Mouse (Mus musculus): ENCODE results near the gene Kcnh7.

GRCm38 (mm10) chr2:63120316-63120715, 63.8 kb downstream of the Kcnh7 start:
- TF ChIP-seq EP300 (IDR thresholded peaks at IDR 0.05; ENCODE audit: insufficient read depth, low read depth, low read length) (no peak), POLR2A (IDR thresholded peaks at IDR 0.05; ENCODE audit: insufficient read depth, low read length) (no peak), CTCF (IDR thresholded peaks at IDR 0.05; ENCODE audit: low read depth, low read length) (no peak)
